Mouse (Mus musculus): Measurements from ENCODE around the gene BC051665.

DNA sequence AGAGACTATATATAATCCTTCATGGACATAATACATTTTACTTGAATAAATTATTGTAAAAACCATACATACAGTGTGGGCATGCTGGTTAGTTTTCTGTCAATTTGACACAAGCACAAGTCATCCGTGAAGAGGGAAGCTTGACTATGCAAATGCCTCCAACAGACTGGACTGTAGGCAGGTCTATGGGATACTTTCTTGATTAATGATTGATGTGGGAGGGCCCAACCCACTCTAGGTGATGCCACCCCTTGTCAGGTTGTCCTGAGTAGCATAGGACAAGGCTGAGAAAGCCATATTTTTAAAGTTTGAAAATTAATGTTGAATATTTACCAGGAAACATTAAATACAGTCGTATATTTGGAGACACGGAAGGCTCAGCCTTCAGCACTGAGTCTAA lies 5.6 kb downstream of the BC051665 start:
- TF ChIP-seq GATA1 (IDR thresholded peaks at IDR 0.05; ENCODE audit: borderline replicate concordance, low read length) (no peak), CTCF (IDR thresholded peaks at IDR 0.05; ENCODE audit: low read depth, low read length) (no peak)
